Mouse (Mus musculus): ENCODE data around the gene Gm30191. TPM values are rescaled to one million over a fixed set of nuclear protein-coding genes. Genes with fewer than 3 reads are reported as not detected.
"Not testable (repeated sequence)": the region's sequence is repeated elsewhere in the genome, so short reads cannot be mapped to it uniquely, and the experiment has no call there.

Gm30191 gene
- polyA plus RNA-seq, 1 experiment from 2014 or later, result not detected

DNA sequence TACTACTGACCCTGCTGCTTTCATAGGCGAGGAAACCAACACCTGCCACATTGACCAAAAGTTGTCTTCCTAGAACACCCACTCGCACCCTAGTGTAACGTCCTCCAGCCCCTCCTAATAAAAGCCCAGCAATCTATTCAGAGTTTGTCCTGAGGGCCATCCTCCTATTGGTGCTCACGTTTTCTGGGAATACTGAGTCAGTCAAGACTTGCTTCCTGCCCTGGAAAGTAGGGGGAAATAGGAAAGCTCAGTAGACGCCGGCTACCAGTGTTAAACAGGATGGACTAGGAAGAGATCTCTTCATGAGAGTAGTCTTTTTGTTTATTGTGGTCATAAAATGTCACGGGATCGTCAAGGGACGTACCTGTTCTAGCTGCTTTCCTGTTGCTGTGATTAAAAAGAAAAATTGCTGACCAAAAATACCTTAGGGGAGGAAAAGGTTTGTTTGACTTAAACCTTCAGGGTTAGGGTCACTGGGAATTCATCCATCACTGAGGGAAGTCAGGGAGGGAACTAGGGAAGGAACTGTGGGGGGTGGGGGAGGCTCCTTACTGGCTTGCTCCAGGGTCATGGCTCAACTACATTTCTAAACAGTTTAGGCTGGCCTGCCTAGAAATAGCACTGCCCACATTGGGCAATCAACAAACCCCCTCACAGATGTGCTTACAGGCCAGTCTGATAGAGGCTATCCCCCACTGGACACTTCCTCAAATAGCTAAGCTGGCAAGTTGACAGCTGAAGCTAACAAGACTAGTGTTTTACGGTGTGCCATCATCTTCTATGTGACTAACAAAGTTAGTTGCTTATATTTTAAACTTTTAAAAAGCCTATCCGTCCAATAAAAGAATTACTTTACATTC lies 41.9 kb downstream of the Gm30191 start:
- H3K9ac ChIP-seq (ENCODE audit: low read depth, low read length), result peak overlapping the region; percentile 97; the same call in 1 of the 2 replicates
- peaks cover 8% of the 10 kb centered on the region; the same call in 1 of the 2 replicates for H3K36me3 ChIP-seq (ENCODE audit: control insufficient read depth, insufficient read depth, low read length)
- H3K4me1 ChIP-seq (ENCODE audit: control insufficient read depth, insufficient read depth, low read length), result peaks cover 17% of the 10 kb centered on the region
- WGBS, result 15% methylated on average over 11 of the region's 11 CpGs
- no peak for ATAC-seq (ENCODE audit: low FRiP score, low TSS enrichment)
- peak overlapping the region; percentile 97 for H3K27ac ChIP-seq (ENCODE audit: low read depth, low read length)
- H3K4me3 ChIP-seq (ENCODE audit: low read length), result peak overlapping the region; percentile 78
- peak overlapping the region; percentile 76 for H3K4me2 ChIP-seq (replicated peaks; ENCODE audit: low read depth, low read length)
- H3K9me3 ChIP-seq (ENCODE audit: control insufficient read depth, low read length), result no peaks in the 10 kb centered on the region
- H3K27me3 ChIP-seq (ENCODE audit: control insufficient read depth, insufficient read depth, low read length), result peaks cover 9% of the 10 kb centered on the region; the same call in 1 of the 2 replicates

DNA sequence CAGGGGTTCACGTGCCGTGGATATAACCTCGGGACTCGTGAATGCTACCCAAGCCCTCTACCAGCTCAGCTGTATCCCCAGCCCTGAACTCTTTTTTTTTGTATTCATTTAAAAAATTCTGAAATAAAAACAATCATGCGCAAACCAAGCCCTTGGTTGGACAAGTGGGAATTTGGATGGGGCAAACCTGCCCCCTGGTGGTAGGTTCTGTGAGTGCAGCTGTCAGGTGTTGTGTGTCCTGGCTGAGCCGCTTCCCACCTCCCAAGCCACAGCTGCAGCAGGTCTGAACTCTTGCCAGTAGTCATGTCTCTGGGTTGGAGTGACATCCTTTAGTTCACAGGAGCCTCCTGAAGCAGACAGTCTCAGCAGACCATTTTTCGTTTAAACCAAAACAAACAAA lies 45.3 kb downstream of the Gm30191 start:
- no peaks in the 10 kb centered on the region for H3K36me3 ChIP-seq (ENCODE audit: control insufficient read depth, insufficient read depth, low read length)
- ATAC-seq (ENCODE audit: low FRiP score, low TSS enrichment), result no peak
- H3K27me3 ChIP-seq (ENCODE audit: control insufficient read depth, insufficient read depth, low read length), result peaks cover 12% of the 10 kb centered on the region
- no peak overlapping the region for H3K9ac ChIP-seq (ENCODE audit: low read depth, low read length)
- 0 out of 2 replicates have a peak, but pooled peaks cover 3% of the 10 kb centered on the region for H3K9me3 ChIP-seq (ENCODE audit: control insufficient read depth, low read length)
- no peak overlapping the region for H3K4me2 ChIP-seq (replicated peaks; ENCODE audit: low read depth, low read length)
- no peak overlapping the region for H3K27ac ChIP-seq (ENCODE audit: low read depth, low read length)
- 24% methylated on average over 7 of the region's 7 CpGs for WGBS
- H3K4me3 ChIP-seq (ENCODE audit: low read length), result no peak overlapping the region
- H3K4me1 ChIP-seq (ENCODE audit: control insufficient read depth, insufficient read depth, low read length), result peaks cover 12% of the 10 kb centered on the region

DNA sequence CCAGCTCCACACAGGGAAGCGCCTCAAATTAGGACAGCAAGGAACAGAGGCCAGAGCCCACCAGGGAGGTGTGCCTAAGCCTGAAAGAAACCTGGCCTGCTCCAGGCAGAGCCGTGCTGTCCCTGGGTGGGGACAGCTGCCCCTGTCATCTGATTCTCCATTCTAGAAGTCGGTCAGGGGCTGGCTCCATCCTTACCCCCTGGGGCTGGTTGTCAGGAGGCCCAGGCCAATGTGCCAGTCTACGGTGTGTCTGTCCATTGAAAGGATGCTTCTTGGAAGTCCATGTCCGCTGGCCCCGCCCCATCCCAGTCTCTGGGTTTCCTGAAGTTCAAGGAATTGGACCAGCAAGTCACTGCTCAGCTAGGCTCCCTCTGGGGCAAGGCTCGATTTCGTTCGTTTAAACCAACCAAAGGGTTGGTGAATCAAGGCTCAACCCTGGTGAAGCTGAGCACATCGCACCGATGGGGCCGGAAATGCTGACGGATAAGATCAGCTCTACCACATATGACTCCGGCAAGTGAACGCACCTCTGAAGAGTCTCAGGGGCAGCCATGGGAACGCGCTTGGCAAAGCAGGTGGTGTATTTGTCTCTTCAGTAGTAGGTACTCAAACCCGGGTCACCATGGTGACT lies 46.4 kb downstream of the Gm30191 start:
- H3K4me1 ChIP-seq (ENCODE audit: control insufficient read depth, insufficient read depth, low read length), result peaks cover 9% of the 10 kb centered on the region
- WGBS, result 75% methylated on average over 18 of the region's 18 CpGs
- H3K9me3 ChIP-seq (ENCODE audit: control insufficient read depth, low read length), result 0 out of 2 replicates have a peak, but pooled peaks cover 3% of the 10 kb centered on the region

DNA sequence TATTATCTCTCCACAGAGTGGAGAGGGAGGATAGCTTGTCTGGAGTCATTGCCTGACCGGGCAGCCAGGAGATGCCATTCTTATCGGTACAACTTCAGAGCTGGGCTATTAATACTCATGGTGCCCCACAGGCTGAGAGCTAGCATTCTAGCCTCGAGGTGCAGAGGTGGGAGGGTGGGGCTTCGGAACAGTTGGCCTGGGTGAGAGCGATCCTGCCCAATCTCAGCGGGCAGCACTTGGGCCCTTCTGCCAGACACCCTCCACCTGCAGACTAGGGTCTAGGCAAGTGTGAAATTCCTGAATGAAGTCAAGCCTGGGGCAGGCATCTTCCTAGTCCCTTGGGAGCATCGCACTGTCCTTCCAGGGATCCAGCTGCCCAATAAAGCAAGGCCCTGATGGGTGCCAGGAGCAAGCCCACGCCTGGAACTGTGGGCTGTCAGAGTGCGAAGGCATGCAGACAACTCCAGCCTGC lies 47.0 kb downstream of the Gm30191 start:
- 0 out of 2 replicates have a peak, but pooled peaks cover 3% of the 10 kb centered on the region for H3K9me3 ChIP-seq (ENCODE audit: control insufficient read depth, low read length)
- H3K4me2 ChIP-seq (replicated peaks; ENCODE audit: low read depth, low read length), result no peak overlapping the region
- H3K4me3 ChIP-seq (ENCODE audit: low read length), result no peak overlapping the region
- H3K27me3 ChIP-seq (ENCODE audit: control insufficient read depth, insufficient read depth, low read length), result peaks cover 12% of the 10 kb centered on the region
- H3K9ac ChIP-seq (ENCODE audit: low read depth, low read length), result no peak overlapping the region
- no peaks in the 10 kb centered on the region for H3K36me3 ChIP-seq (ENCODE audit: control insufficient read depth, insufficient read depth, low read length)
- no peak for ATAC-seq (ENCODE audit: low FRiP score, low TSS enrichment)
- 59% methylated on average over 9 of the region's 9 CpGs for WGBS
- H3K27ac ChIP-seq (ENCODE audit: low read depth, low read length), result no peak overlapping the region
- H3K4me1 ChIP-seq (ENCODE audit: control insufficient read depth, insufficient read depth, low read length), result peaks cover 4% of the 10 kb centered on the region

More for the DNA sequence above, 46.4 kb downstream of the Gm30191 start:
- Histone ChIP-seq H3K36me3 (ENCODE audit: control insufficient read depth, insufficient read depth, low read length) (no peaks in the 10 kb centered on the region), H3K4me3 (ENCODE audit: low read length) (no peak overlapping the region), H3K4me2 (replicated peaks; ENCODE audit: low read depth, low read length) (no peak overlapping the region), H3K9ac (ENCODE audit: low read depth, low read length) (no peak overlapping the region), H3K27ac (ENCODE audit: low read depth, low read length) (no peak overlapping the region), H3K27me3 (ENCODE audit: control insufficient read depth, insufficient read depth, low read length) (peaks cover 12% of the 10 kb centered on the region)
- ATAC-seq (ENCODE audit: low FRiP score, low TSS enrichment), result no peak

DNA sequence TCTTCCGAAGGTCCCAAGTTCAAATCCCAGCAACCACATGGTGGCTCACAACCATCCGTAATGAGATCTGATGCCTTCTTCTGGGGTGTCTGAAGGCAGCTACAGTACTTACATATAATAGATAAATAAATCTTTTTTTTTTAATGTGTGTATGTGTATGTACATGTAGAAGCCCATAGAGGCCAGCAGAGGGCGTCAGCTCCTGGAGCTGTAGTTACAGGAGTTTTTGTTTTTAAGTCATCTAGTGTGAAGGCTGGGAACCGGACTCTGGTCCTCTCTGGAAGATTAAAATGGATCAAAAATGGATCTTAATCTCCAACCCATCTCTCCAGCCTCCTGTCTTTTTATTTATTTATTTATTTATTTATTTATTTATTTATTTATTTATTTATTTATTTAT lies 49.4 kb downstream of the Gm30191 start:
- H3K4me1 ChIP-seq (ENCODE audit: control insufficient read depth, insufficient read depth, low read length); H3K36me3 ChIP-seq (ENCODE audit: control insufficient read depth, insufficient read depth, low read length); ATAC-seq (ENCODE audit: low FRiP score, low TSS enrichment); H3K9me3 ChIP-seq (ENCODE audit: control insufficient read depth, low read length); H3K27ac ChIP-seq (ENCODE audit: low read depth, low read length); H3K4me3 ChIP-seq (ENCODE audit: low read length); H3K4me2 ChIP-seq (replicated peaks; ENCODE audit: low read depth, low read length); H3K9ac ChIP-seq (ENCODE audit: low read depth, low read length): not testable (repeated sequence)
- H3K27me3 ChIP-seq (ENCODE audit: control insufficient read depth, insufficient read depth, low read length), result peaks cover 12% of the 10 kb centered on the region
- 81% methylated on average over 4 of the region's 4 CpGs for WGBS

DNA sequence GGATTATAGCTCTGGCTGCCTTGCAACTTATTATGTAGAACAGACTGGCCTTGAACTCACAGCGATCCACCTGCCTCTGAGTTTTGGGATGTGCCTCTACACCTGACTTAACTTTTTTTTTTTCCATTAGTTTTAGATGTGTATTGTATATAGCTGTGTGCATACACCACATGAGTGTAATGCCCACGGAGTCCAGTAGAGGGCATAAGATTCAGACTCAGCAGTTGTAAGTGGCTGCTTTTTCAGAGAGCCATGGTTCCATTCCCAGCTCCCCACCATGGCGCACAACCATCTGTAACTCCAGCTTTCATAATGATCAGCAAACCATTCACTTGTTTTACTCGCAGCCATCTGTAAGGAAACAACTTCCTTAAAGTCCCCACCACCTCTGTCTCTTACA lies 49.8 kb downstream of the Gm30191 start:
- no peak for ATAC-seq (ENCODE audit: low FRiP score, low TSS enrichment)
- 0 out of 2 replicates have a peak, but pooled peaks cover 3% of the 10 kb centered on the region for H3K9me3 ChIP-seq (ENCODE audit: control insufficient read depth, low read length)
- peaks cover 12% of the 10 kb centered on the region for H3K27me3 ChIP-seq (ENCODE audit: control insufficient read depth, insufficient read depth, low read length)
- H3K4me1 ChIP-seq (ENCODE audit: control insufficient read depth, insufficient read depth, low read length), result no peaks in the 10 kb centered on the region
- no peaks in the 10 kb centered on the region for H3K36me3 ChIP-seq (ENCODE audit: control insufficient read depth, insufficient read depth, low read length)
- H3K4me2 ChIP-seq (replicated peaks; ENCODE audit: low read depth, low read length), result no peak overlapping the region
- no peak overlapping the region for H3K9ac ChIP-seq (ENCODE audit: low read depth, low read length)
- no peak overlapping the region for H3K4me3 ChIP-seq (ENCODE audit: low read length)
- WGBS, result 91% methylated on average over 4 of the region's 4 CpGs
- no peak overlapping the region for H3K27ac ChIP-seq (ENCODE audit: low read depth, low read length)

DNA sequence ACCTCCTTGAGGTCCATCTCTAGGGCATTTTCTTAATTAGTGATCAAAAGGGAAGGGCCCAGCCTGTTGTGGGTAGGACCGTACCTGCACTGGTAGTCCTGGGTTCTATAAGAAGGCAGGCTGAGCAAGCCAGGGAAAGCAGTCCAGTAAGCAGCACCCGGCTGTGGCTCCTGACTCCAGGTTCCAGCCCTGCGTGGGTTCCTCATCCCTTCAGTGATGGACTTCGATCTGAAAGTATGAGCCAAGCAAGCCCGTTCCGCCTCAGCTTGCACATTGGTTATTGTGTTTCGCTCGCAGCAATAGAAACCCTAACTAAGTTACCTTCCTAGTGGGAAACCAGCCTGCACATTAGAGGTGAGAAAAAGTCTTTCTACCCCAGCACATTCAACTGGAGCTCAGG lies 50.6 kb downstream of the Gm30191 start:
- H3K4me2 ChIP-seq (replicated peaks; ENCODE audit: low read depth, low read length), result no peak overlapping the region
- no peaks in the 10 kb centered on the region for H3K36me3 ChIP-seq (ENCODE audit: control insufficient read depth, insufficient read depth, low read length)
- H3K9me3 ChIP-seq (ENCODE audit: control insufficient read depth, low read length), result 0 out of 2 replicates have a peak, but pooled peaks cover 3% of the 10 kb centered on the region
- no peaks in the 10 kb centered on the region for H3K4me1 ChIP-seq (ENCODE audit: control insufficient read depth, insufficient read depth, low read length)
- H3K9ac ChIP-seq (ENCODE audit: low read depth, low read length), result no peak overlapping the region
- H3K27me3 ChIP-seq (ENCODE audit: control insufficient read depth, insufficient read depth, low read length), result peaks cover 12% of the 10 kb centered on the region
- no peak overlapping the region for H3K27ac ChIP-seq (ENCODE audit: low read depth, low read length)
- WGBS, result 86% methylated on average over 8 of the region's 8 CpGs
- ATAC-seq (ENCODE audit: low FRiP score, low TSS enrichment), result no peak
- H3K4me3 ChIP-seq (ENCODE audit: low read length), result no peak overlapping the region

DNA sequence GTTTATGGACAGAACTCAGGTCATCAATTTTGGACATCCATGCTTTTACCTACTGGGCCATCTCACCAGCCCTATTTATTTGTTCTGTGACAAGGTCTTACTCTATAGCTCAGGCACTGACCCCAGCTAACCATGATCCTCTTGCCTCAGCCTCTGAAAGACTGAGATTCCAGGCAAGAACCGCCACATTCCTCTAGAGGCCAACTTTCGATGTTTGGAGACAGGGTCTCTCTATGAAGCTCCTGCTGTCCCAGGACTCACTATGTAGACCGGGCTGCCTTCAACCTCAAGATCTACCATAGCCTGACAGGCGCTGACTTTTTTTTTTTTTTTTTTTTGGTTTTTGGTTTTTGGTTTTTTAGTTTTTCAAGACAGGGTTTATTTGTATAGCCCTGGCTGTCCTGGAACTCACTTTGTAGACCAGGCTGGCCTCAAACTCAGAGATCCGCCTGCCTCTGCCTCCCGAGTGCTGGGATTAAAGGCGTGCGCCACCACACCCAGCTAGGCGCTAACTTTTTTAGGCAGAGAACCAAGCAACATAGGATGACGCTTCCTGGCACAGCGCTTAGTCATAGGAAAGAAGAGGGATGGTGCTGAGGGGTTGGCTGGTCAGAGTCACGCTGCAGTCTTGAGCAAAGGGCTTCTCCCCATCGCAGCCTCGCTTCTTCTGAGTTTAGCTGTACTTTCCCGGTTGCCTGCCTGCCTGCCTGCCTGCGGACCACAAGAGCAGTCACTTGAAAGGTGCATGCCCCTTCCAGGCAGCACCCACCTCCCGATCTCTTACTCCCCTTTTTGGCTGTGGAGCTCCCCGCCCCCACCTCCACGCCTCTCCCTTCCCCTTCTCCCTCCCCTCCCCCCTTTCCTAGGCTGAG lies 52.1 kb downstream of the Gm30191 start:
- ATAC-seq (ENCODE audit: low FRiP score, low TSS enrichment), result no peak
- WGBS, result 78% methylated on average over 19 of the region's 19 CpGs
- Histone ChIP-seq H3K27me3 (ENCODE audit: control insufficient read depth, insufficient read depth, low read length) (peaks cover 3% of the 10 kb centered on the region; the same call in 1 of the 2 replicates), H3K4me1 (ENCODE audit: control insufficient read depth, insufficient read depth, low read length) (no peaks in the 10 kb centered on the region), H3K9ac (ENCODE audit: low read depth, low read length) (no peak overlapping the region), H3K4me2 (replicated peaks; ENCODE audit: low read depth, low read length) (no peak overlapping the region), H3K27ac (ENCODE audit: low read depth, low read length) (no peak overlapping the region), H3K36me3 (ENCODE audit: control insufficient read depth, insufficient read depth, low read length) (no peaks in the 10 kb centered on the region), H3K9me3 (ENCODE audit: control insufficient read depth, low read length) (peaks cover 3% of the 10 kb centered on the region; the same call in 1 of the 2 replicates), H3K4me3 (ENCODE audit: low read length) (no peak overlapping the region)

Measured in kidney, embryonic 14.5 days (tissue).